Mouse (Mus musculus): Measurements from ENCODE around the gene Tmem120b. TPM values are rescaled to one million over a fixed set of nuclear protein-coding genes. Genes with fewer than 3 reads are reported as not detected.

Gene Tmem120b
- polyA plus RNA-seq, 1 experiment from 2014 or later: 8.9 TPM

DNA sequence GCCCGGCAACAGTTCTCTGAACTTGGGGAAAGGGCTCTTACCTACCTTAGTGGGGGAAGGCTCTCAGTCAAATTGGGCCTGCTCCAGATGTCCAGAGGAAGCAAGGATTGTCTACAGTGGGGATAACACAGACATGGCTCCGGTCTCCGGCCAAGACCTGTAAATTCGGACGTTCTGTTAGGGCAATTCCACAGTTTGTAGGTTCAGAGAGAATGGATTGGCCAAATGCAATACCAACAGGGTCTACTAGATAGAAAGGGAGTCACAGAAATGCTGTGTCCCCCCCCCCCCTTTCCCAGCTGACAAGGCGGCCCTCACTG is 69.7 kb downstream of the Tmem120b start:
- Histone ChIP-seq H3K4me1 (replicated peaks; ENCODE audit: control insufficient read depth, insufficient read depth, low read length) (peaks cover 47% of the 10 kb centered on the region), H3K27me3 (replicated peaks; ENCODE audit: control insufficient read depth, insufficient read depth, low read length) (no peaks in the 10 kb centered on the region), H3K27ac (ENCODE audit: low read depth) (peak overlapping the region; percentile 100), H3K36me3 (ENCODE audit: control insufficient read depth, insufficient read depth, low read length) (peaks cover 4% of the 10 kb centered on the region), H3K9ac (ENCODE audit: low read length) (peak overlapping the region; percentile 99), H3K4me2 (ENCODE audit: low read length) (peak overlapping the region; percentile 100), H3K9me3 (ENCODE audit: control insufficient read depth, low read length) (no peaks in the 10 kb centered on the region), H3K4me3 (ENCODE audit: low read depth, low read length) (peak overlapping the region; percentile 89)
- no peak for ATAC-seq (replicated peaks; ENCODE audit: low FRiP score, low TSS enrichment, low read depth)
- WGBS: under 1% methylated on average over 6 of the region's 6 CpGs
- no peak for DNase-seq (ENCODE audit: low spot score)

DNA sequence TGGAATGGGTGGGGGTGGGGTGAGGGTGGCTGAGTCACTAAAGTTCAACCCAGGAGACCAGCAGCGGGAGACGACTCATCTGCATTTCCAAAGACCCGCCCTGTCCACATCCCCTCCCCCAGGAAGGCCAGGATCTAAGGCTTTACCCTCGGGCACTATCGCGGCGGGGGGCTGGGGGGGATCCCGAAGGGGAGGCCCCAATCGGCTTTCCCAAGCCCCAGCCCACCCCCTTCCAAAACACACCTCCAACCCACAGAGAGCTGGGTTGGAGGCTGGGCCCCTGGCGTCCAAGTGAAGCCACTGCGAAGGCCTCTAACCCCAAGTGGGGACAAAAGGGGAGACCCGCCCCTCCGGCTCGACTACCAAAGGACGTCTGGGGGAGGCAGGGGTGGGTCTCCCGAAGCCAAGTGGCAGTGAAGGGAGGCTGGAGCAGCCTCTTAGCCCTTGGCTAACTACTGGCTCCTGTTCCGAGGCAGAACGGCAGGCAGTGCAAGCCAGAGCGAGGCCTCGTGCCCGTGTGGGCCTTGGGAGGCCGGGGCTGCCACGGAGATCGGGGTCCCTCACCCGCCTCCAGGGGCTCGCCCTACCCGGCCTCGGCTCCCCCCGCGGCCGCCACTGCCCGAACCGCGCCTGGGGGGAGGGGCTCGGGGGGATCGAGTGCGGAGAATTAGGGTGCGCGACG is 70.2 kb downstream of the Tmem120b start:
- H3K27me3 ChIP-seq (replicated peaks; ENCODE audit: control insufficient read depth, insufficient read depth, low read length): no peaks in the 10 kb centered on the region
- H3K36me3 ChIP-seq (ENCODE audit: control insufficient read depth, insufficient read depth, low read length): peaks cover 4% of the 10 kb centered on the region
- H3K4me1 ChIP-seq (replicated peaks; ENCODE audit: control insufficient read depth, insufficient read depth, low read length): peaks cover 42% of the 10 kb centered on the region
- 1% methylated on average over 30 of the region's 40 CpGs for WGBS
- H3K4me3 ChIP-seq (ENCODE audit: low read depth, low read length): peak overlapping the region; percentile 89
- H3K9me3 ChIP-seq (ENCODE audit: control insufficient read depth, low read length): no peaks in the 10 kb centered on the region
- peak overlapping the region; percentile 100 for H3K4me2 ChIP-seq (ENCODE audit: low read length)
- DNase-seq (ENCODE audit: low spot score): peak; percentile 89
- peak overlapping the region; percentile 100 for H3K27ac ChIP-seq (ENCODE audit: low read depth)
- ATAC-seq (replicated peaks; ENCODE audit: low FRiP score, low TSS enrichment, low read depth): peak; percentile 34
- peak overlapping the region; percentile 99 for H3K9ac ChIP-seq (ENCODE audit: low read length)

DNA sequence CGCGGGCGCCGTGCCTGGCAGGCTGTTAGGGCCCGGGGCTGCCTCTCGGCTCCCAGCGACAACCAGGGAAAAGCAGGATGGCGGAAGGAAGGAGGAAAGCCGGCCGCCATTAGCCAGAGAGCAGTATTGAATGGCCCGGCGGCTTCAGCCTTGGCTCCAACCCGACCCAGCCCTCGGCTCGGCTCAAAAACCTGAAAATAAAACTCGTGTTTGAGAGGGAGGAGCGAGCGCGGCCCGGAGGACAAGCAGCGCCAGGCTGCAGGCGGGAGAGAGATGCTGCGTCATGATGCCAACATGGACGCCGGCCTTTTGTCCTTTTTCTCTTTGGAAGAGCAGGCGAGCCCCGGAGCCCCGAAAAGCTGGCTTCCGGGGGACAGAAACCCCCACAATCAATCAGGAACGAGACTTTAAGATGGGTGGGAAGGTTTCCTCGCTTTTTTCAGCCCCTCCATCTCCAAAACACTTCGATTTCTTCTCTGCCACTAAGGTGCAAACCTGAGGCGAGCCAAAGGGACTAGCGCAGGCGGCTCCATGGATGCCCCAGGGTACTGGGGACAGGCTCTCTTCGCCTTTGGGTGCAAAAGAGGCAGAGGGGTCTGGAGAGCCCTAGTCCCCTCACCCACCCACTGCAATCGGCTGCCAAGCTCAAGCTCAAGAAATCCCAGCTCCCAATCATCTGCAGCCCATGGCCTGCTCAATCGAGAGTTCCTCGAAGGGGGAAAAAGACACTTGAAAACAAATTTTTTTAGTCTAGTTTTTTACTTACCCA is 70.9 kb downstream of the Tmem120b start:
- H3K27ac ChIP-seq (ENCODE audit: low read depth): peak overlapping the region; percentile 100
- WGBS: 1% methylated on average over 39 of the region's 39 CpGs
- peak overlapping the region; percentile 99 for H3K9ac ChIP-seq (ENCODE audit: low read length)
- H3K27me3 ChIP-seq (replicated peaks; ENCODE audit: control insufficient read depth, insufficient read depth, low read length): no peaks in the 10 kb centered on the region
- H3K36me3 ChIP-seq (ENCODE audit: control insufficient read depth, insufficient read depth, low read length): no peaks in the 10 kb centered on the region; the same call in 1 of the 2 replicates
- no peaks in the 10 kb centered on the region for H3K9me3 ChIP-seq (ENCODE audit: control insufficient read depth, low read length)
- peak overlapping the region; percentile 100 for H3K4me2 ChIP-seq (ENCODE audit: low read length)
- peak overlapping the region; percentile 89 for H3K4me3 ChIP-seq (ENCODE audit: low read depth, low read length)
- no peak for ATAC-seq (replicated peaks; ENCODE audit: low FRiP score, low TSS enrichment, low read depth)
- DNase-seq (ENCODE audit: low spot score): peak; percentile 89
- peaks cover 39% of the 10 kb centered on the region for H3K4me1 ChIP-seq (replicated peaks; ENCODE audit: control insufficient read depth, insufficient read depth, low read length)

DNA sequence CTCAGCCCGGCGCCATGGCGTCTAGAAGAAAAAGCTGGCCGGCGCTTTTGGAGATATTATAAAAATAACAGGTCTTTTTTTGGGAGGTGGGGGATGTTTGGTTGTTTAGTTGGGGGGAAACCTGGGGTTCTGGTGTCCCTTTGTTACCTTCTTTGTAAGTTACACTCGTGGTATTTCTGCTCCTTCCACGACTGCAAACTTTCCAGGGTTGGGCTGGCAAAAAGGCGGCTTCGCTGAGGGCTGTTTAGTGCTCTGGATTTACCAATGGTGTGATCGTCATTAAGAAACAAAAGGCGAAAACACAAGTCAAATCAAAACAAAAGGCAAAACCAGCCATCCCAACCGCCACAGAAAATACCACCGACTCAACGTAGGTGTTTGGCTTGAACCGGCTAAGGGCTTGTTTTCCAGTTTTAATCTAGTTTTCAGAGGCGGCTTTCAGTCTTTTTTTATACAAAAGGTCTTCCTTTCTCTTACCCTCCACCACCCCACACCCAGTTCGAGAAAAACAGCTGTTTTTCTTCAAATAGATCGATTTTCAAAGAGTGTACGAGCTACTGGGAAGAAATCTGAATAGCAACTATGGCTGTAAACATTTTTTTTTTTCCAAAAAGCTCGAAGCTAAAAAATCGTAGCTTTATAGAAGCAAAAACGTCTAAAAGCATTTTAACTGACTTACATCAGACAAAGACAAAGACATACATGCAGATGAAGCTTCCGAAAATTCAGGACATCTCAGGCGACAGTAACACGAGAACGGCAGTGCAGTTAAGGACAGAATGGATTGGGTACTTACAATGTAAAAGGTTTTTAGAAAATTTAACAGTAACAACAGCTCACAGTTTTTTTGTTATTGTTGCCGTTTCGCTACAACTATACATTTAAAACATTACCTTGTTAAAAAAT is 71.8 kb downstream of the Tmem120b start:
- no peaks in the 10 kb centered on the region for H3K27me3 ChIP-seq (replicated peaks; ENCODE audit: control insufficient read depth, insufficient read depth, low read length)
- H3K9ac ChIP-seq (ENCODE audit: low read length): peak overlapping the region; percentile 99
- no peaks in the 10 kb centered on the region for H3K9me3 ChIP-seq (ENCODE audit: control insufficient read depth, low read length)
- under 1% methylated on average over 28 of the region's 28 CpGs for WGBS
- DNase-seq (ENCODE audit: low spot score) (peak; percentile 67), ATAC-seq (replicated peaks; ENCODE audit: low FRiP score, low TSS enrichment, low read depth) (no peak)
- 0 out of 2 replicates have a peak, but pooled peaks cover under 1% of the 10 kb centered on the region for H3K36me3 ChIP-seq (ENCODE audit: control insufficient read depth, insufficient read depth, low read length)
- peak overlapping the region; percentile 100 for H3K4me2 ChIP-seq (ENCODE audit: low read length)
- peak overlapping the region; percentile 100 for H3K27ac ChIP-seq (ENCODE audit: low read depth)
- peak overlapping the region; percentile 89 for H3K4me3 ChIP-seq (ENCODE audit: low read depth, low read length)
- H3K4me1 ChIP-seq (replicated peaks; ENCODE audit: control insufficient read depth, insufficient read depth, low read length): peaks cover 39% of the 10 kb centered on the region

DNA sequence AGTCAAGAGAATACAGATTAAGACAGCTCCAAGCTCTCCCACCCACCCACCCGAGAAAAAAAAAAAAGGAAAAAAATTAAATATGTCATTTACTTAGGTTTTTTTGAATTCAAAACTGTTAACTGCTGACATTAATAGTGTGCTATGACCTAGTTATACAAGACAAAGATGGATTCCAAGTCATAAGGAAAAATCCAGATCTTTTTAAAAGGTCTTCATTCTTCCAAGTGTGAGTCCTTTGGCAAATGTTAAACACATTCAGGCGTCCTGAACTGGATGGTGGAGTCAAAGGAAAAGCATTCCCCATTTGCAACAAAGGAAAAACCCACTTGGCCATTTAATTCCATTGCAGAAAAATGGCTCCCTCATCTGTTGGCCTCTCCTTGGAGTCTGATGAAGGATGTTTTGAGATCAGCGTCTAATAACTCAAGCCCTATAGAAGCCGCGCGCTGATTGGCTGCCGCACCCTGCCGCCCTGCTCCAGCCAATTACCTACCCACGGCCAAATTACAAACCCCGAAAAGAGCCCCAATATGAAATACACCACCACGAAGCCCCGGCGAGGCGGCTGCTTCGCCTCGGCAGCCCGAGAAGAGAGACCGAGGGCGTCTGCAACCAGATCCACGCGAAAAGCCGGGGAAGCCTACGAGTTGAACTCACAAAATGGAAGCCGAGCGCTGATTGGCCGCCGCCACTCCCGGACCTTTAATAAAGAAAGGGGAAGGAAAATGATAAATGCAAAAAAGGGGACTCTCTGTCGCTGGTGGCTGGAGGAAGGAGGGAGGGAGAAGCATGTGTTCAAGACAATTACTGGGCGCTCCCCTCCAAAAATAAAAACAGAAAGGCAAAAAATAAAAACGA is 72.7 kb downstream of the Tmem120b start:
- peak; percentile 97 for DNase-seq (ENCODE audit: low spot score)
- under 1% methylated on average over 31 of the region's 31 CpGs for WGBS

DNA sequence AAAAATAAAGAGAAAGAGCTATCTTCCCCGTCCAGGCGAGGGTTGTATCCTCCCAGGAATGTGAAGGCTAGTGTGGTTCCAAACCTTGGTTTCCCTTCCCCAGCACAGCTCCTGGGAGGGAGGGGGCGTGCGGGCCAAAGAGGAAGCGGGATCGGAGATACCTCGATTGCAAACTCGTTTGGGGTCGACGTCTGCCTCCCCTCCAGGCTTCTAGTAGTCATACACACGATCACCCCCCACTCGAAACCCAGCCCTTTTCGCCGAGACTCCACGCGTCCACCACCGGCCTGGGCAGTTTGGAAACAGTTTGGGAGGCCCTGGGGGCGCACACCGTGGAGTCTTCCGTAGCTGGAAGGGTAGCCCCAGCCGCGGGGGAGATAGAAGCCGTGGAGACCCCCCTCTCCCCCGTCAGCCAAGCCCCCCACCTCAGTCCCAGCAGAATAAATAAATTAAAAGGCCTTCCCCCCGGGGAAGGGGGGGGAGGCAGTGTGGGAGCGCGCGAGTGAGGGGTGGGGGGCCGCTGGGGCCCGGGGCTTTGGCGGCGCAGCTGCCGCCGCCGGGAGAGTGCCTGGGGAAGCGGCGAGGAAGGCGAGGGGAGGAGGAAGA is 73.4 kb downstream of the Tmem120b start:
- Histone ChIP-seq H3K9ac (ENCODE audit: low read length) (peak overlapping the region; percentile 99), H3K4me3 (ENCODE audit: low read depth, low read length) (peak overlapping the region; percentile 89), H3K27me3 (replicated peaks; ENCODE audit: control insufficient read depth, insufficient read depth, low read length) (no peaks in the 10 kb centered on the region), H3K9me3 (ENCODE audit: control insufficient read depth, low read length) (no peaks in the 10 kb centered on the region), H3K4me1 (replicated peaks; ENCODE audit: control insufficient read depth, insufficient read depth, low read length) (peaks cover 32% of the 10 kb centered on the region), H3K4me2 (ENCODE audit: low read length) (peak overlapping the region; percentile 100), H3K27ac (ENCODE audit: low read depth) (peak overlapping the region; percentile 100), H3K36me3 (ENCODE audit: control insufficient read depth, insufficient read depth, low read length) (peaks cover 10% of the 10 kb centered on the region)
- DNase-seq (ENCODE audit: low spot score) (peak; percentile 88), ATAC-seq (replicated peaks; ENCODE audit: low FRiP score, low TSS enrichment, low read depth) (no peak)
- under 1% methylated on average over 37 of the region's 38 CpGs for WGBS

More for the DNA sequence above, 72.7 kb downstream of the Tmem120b start:
- Histone ChIP-seq H3K27ac (ENCODE audit: low read depth) (peak overlapping the region; percentile 100), H3K4me2 (ENCODE audit: low read length) (peak overlapping the region; percentile 100), H3K9me3 (ENCODE audit: control insufficient read depth, low read length) (no peaks in the 10 kb centered on the region), H3K9ac (ENCODE audit: low read length) (peak overlapping the region; percentile 99), H3K4me3 (ENCODE audit: low read depth, low read length) (peak overlapping the region; percentile 89), H3K4me1 (replicated peaks; ENCODE audit: control insufficient read depth, insufficient read depth, low read length) (peaks cover 39% of the 10 kb centered on the region), H3K27me3 (replicated peaks; ENCODE audit: control insufficient read depth, insufficient read depth, low read length) (no peaks in the 10 kb centered on the region), H3K36me3 (ENCODE audit: control insufficient read depth, insufficient read depth, low read length) (peaks cover 5% of the 10 kb centered on the region; the same call in 1 of the 2 replicates)
- peak; percentile 54 for ATAC-seq (replicated peaks; ENCODE audit: low FRiP score, low TSS enrichment, low read depth)

DNA sequence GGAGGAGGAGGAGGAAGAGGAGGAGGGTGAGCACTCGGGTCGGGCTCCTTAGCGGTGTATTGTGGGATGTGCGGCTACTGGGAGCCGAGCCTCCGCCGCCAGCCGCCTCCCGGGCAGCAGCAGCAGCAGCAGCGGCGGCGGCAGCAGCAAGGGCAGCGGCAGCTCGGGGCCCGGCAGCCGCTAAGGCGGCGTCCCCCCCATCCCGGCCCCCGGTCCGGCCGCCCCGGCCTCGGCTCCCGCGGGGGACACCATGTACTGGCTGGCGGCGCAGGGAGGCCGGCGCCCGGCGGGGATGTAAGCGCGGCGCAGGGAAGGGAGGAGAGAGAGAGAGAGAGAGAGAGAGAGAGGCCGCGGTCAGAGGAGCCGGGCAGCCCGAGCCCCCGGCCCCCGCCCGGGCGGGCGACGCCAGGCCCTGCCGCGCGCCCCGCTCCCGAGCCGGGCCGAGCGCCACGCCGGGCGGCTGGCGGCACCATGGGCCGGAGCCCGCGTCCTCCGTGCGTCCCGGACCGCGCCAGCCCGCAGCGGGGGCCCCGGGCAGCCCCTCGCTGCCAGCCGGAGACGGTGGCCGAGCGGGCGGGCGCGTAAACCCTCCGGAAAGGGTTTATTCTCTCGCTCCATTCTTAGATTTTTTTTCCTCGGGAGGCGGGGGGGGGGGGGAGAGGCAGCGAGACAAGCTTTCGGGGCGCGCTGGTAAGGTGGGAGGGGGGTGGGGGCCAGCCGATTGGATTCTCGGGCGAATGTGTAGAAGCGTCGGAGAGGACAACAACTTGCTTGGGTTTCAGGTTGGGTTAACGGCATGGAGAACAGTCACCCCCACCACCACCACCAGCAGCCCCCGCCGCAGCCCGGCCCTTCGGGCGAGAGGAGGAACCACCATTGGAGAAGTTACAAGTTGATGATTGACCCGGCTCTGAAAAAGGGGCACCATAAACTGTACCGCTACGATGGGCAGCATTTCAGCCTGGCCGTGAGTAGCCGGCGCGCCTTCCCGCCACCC is 74.2 kb downstream of the Tmem120b start, which contains the start of gene Setd1b:
Gene Setd1b, plus strand, starts transcription at position 33 of the 997 bp plus-strand sequence.
- H3K27ac ChIP-seq (ENCODE audit: low read depth): peak within 1 kb of the TSS; percentile 100
- H3K4me2 ChIP-seq (ENCODE audit: low read length): peak within 1 kb of the TSS; percentile 100
- ATAC-seq (replicated peaks; ENCODE audit: low FRiP score, low TSS enrichment, low read depth): no peak
- 1% methylated on average over 87 of the region's 103 CpGs for WGBS
- DNase-seq (ENCODE audit: low spot score): peak; percentile 74
- H3K36me3 ChIP-seq (ENCODE audit: control insufficient read depth, insufficient read depth, low read length): peaks cover 18% of the 10 kb centered on the region
- peaks cover 24% of the 10 kb centered on the region for H3K4me1 ChIP-seq (replicated peaks; ENCODE audit: control insufficient read depth, insufficient read depth, low read length)
- peak within 1 kb of the TSS; percentile 89 for H3K4me3 ChIP-seq (ENCODE audit: low read depth, low read length)
- no peaks in the 10 kb centered on the region for H3K27me3 ChIP-seq (replicated peaks; ENCODE audit: control insufficient read depth, insufficient read depth, low read length)
- H3K9ac ChIP-seq (ENCODE audit: low read length): peak within 1 kb of the TSS; percentile 99
- no peaks in the 10 kb centered on the region for H3K9me3 ChIP-seq (ENCODE audit: control insufficient read depth, low read length)

Data from intestine, embryonic 14.5 days (tissue).